Mouse (Mus musculus) hindbrain, embryonic 11.5 days (tissue): ENCODE results near the gene Wipf1. TPM values are rescaled to one million over a fixed set of nuclear protein-coding genes. Genes with fewer than 3 reads are reported as not detected.
A peak's percentile ranks its signal among the peaks of the same experiment; 100 is the strongest.

Experiments
- ATAC-seq: fragments of 200-750 bp; cut with Nextera tagmentation; 2 replicates; pipeline ENCODE4 v1.8.0; 2017; ENCODE audit warnings: mild to moderate bottlenecking, moderate TSS enrichment, moderate library complexity; ENCODE audit not compliant: low FRiP score
- DNase-seq: peaks from one replicate; pipeline ENCODE4 v3.0.0-alpha.2; 2015; ENCODE audit warnings: low spot score
- H3K27ac ChIP-seq: fragments of 300-500 bp; sonication (generic); 2 replicates; pipeline ENCODE4 v1.5.1; 2014; ENCODE audit warnings: mild to moderate bottlenecking, low read depth, low read length
- H3K27me3 ChIP-seq: fragments of 300-500 bp; sonication (generic); 2 replicates; pipeline ENCODE4 v1.6.1; 2014; ENCODE audit warnings: mild to moderate bottlenecking, low read length, moderate library complexity, mixed read lengths; ENCODE audit not compliant: control insufficient read depth, insufficient read depth
- H3K36me3 ChIP-seq: fragments of 300-500 bp; sonication (generic); 2 replicates; pipeline ENCODE4 v1.6.1; 2014; ENCODE audit warnings: mild to moderate bottlenecking, low read length, moderate library complexity, mixed read lengths; ENCODE audit not compliant: control insufficient read depth, insufficient read depth
- H3K4me1 ChIP-seq: fragments of 300-500 bp; sonication (generic); replicated peaks from 2 replicates; pipeline ENCODE4 v1.6.1; 2014; ENCODE audit warnings: low read length, mixed read lengths; ENCODE audit not compliant: control insufficient read depth, insufficient read depth
- H3K4me2 ChIP-seq: fragments of 300-500 bp; sonication (generic); replicated peaks from 2 replicates; pipeline ENCODE4 v1.6.1; 2014; ENCODE audit warnings: mild to moderate bottlenecking, low read depth, low read length
- H3K4me3 ChIP-seq: fragments of 300-500 bp; sonication (generic); 2 replicates; pipeline ENCODE4 v1.5.1; 2014; ENCODE audit warnings: low read depth, low read length
- H3K9ac ChIP-seq: fragments of 300-500 bp; sonication (generic); 2 replicates; pipeline ENCODE4 v1.6.1; 2014; ENCODE audit warnings: low read depth, low read length
- H3K9me3 ChIP-seq: fragments of 300-500 bp; sonication (generic); 2 replicates; pipeline ENCODE4 v1.6.1; 2016; ENCODE audit warnings: low read length; ENCODE audit not compliant: control insufficient read depth
- WGBS: fragments of 180-500 bp; shearing (Covaris S2); extraction: QIAGEN DNeasy Blood & Tissue Kit; methylation state at CpG from one replicate; pipeline ENCODE4 v1.1.7; 2014; 5-methylcytosine and 5-hydroxymethylcytosine counted together
- polyA plus RNA-seq: library from polyadenylated mRNA; unstranded; fragments of >200 nt; fragmentation: Nextera tagmentation; extraction: Ambion mirVana; gene quantifications from 2 replicates; pipeline ENCODE4 v1.2.1, GENCODE M21; 2014

Gene Wipf1
- polyA plus RNA-seq, 1 experiment from 2014 or later: 9.7 TPM

DNA sequence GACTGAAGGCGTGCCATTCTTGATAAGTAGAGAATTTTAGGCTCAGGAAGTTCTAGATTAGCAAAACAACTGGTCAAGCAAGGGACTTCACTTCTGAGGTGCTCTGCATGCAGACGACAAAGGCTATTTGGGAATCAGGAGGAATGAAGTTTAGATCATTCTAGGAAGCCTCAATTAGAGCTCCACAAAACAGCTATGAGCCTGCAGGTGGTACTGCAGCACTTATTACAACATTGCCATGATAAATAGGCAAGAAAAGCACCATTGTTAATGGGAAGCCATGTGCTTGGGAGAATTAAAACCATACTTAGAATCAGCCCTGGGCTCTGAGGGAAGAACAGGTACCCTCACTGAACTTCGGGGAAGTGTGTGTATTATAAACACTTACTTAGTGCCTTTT lies 36.0 kb downstream of the Wipf1 start:
- 76% methylated on average over 3 of the region's 3 CpGs for WGBS
- H3K36me3 ChIP-seq: no peaks in the 10 kb centered on the region
- no peak overlapping the region for H3K9ac ChIP-seq
- ATAC-seq (no peak), DNase-seq (no peak)
- H3K4me1 ChIP-seq: no peaks in the 10 kb centered on the region
- no peak overlapping the region for H3K27ac ChIP-seq
- H3K4me3 ChIP-seq: no peak overlapping the region
- H3K4me2 ChIP-seq: no peak overlapping the region
- H3K27me3 ChIP-seq: no peaks in the 10 kb centered on the region
- H3K9me3 ChIP-seq: no peaks in the 10 kb centered on the region

DNA sequence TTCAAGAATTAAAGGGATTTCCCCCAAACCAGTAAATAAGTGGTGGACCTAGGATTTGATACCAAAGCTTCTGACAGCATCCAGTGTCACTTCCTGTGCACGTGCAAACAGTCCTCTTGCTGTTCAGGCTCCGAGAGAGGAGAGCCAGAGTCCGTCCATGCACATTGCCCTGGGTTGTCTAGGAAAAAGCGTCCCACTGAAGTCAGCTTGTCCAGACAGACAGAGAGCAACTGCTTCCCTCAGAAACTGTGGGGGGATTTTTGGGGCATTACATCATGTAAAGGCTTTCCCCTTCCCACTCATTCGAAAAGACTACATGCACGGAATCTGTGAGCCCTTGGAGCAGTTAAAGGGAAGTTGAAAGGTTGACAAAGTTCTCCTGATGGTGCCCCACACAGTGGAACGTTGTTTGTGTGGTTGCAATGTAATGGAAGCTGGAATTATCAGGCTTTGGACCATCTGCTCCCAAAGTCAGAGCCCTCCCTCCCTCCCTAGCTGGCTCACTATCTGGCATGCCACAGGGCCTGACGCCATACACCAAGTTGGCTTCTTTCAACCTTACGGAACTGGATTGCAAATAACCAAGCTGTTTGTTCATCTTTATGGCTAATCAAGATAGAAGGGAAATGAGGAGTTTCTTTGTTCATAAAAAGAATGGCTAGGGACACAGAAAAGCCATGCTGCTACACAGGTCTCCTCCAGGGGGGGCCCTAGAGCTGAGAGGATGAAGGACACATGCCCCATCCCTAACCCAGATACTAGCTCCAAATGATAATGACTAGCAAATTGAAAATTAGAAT lies 37.9 kb downstream of the Wipf1 start:
- Histone ChIP-seq H3K36me3 (no peaks in the 10 kb centered on the region), H3K4me3 (no peak overlapping the region), H3K9ac (no peak overlapping the region), H3K4me2 (no peak overlapping the region), H3K27me3 (no peaks in the 10 kb centered on the region), H3K9me3 (no peaks in the 10 kb centered on the region), H3K4me1 (no peaks in the 10 kb centered on the region), H3K27ac (no peak overlapping the region)
- DNase-seq (peak; percentile 52), ATAC-seq (no peak)
- 69% methylated on average over 9 of the region's 9 CpGs for WGBS

DNA sequence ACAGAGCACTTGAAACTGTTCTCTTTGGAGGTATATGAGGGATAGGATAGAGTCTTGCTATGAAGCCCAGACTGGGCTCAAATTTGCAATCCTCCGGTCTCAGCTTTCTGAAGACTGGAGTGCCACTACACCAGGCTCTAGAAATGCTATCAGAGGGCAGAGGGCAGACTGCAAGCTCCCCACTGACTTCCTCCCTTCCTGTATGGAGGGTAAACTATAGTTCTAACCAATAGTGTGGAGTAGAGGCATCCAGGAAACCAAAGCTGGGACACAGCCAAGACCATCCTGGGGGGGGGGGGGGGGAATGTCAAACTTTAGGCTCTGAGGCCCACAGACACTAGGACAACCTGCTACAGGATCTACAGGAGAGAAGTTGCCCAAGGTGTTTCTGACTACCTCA lies 39.1 kb downstream of the Wipf1 start:
- H3K9me3 ChIP-seq: no peaks in the 10 kb centered on the region
- no peaks in the 10 kb centered on the region for H3K36me3 ChIP-seq
- H3K9ac ChIP-seq: no peak overlapping the region
- DNase-seq (no peak), ATAC-seq (no peak)
- H3K27ac ChIP-seq: no peak overlapping the region
- no peak overlapping the region for H3K4me2 ChIP-seq
- no peak overlapping the region for H3K4me3 ChIP-seq
- no peaks in the 10 kb centered on the region for H3K27me3 ChIP-seq
- 83% methylated on average over 1 of the region's 1 CpGs for WGBS
- H3K4me1 ChIP-seq: no peaks in the 10 kb centered on the region

DNA sequence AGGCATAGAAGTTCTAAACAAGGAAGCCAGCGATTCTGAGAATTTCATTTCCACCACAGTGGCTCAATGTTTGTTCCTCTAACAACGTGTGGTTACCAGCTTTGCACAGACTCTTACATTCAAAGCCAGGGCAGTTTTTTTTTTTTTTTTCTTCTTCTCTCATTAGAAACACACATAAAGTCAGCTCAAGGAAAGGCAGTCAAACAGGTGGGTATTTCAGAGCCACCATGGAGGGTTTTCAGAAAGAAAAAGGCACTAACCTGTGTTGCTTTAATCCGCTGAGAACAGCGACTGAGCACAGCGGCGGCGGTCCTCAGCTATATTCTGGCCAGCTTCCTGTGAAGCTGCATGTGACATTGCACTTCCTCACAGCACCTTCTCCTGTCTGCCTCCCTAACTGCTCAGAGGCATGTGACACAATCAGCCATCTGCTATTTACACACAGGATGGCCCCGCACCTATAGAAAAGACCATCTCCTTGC lies 43.4 kb downstream of the Wipf1 start:
- no peak overlapping the region for H3K27ac ChIP-seq
- no peak for ATAC-seq
- 87% methylated on average over 8 of the region's 8 CpGs for WGBS

DNA sequence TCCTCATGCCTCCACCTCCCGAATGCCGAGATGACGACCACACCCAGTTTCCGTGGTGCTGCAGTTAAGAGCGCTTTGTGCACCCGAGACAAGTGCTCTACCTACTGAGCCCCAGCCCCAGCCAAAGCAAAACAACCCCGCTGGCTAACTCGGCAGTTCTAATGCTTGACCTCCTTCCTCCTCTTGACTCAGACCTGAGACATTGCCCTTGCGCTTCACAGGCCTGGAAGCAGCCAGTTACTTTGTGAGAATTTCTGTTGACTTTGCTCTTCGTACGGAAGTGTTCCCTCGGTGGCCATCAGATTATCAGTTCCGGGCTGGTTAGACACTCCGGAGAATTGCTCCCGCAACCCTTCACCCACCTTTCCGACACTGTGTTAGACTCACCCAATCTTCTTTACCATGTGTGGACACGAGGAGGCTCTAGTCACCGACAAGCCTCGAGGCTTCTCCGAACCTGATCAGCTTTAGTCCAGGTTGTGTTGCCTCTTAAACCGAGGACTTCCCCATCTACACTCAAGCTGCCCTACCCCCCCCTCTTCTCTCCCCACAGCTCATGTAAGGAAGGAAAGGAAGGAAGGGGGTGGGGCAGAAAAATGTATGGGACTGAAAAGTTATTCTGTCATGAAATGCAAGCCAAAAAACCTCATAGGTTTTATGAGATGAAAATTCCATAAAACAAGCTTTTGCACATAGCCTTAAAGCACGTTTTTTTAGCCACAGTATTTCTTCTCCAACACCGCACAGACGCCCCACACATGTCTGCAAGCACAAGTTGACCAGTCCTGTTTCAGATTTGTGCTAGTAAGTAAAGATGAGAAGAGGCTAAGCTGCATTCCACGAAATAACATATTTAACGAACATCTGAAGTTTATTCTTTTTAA lies 44.1 kb downstream of the Wipf1 start:
- H3K36me3 ChIP-seq: no peaks in the 10 kb centered on the region
- no peak overlapping the region for H3K4me3 ChIP-seq
- no peaks in the 10 kb centered on the region for H3K4me1 ChIP-seq
- ATAC-seq: no peak
- no peak overlapping the region for H3K9ac ChIP-seq
- WGBS: 77% methylated on average over 26 of the region's 26 CpGs
- H3K27me3 ChIP-seq: no peaks in the 10 kb centered on the region
- no peak for DNase-seq
- H3K27ac ChIP-seq: no peak overlapping the region
- H3K9me3 ChIP-seq: no peaks in the 10 kb centered on the region
- H3K4me2 ChIP-seq: no peak overlapping the region

More for the DNA sequence above, 43.4 kb downstream of the Wipf1 start:
- Histone ChIP-seq H3K36me3 (no peaks in the 10 kb centered on the region), H3K4me3 (no peak overlapping the region), H3K4me2 (no peak overlapping the region), H3K27me3 (no peaks in the 10 kb centered on the region), H3K4me1 (no peaks in the 10 kb centered on the region), H3K9ac (no peak overlapping the region), H3K9me3 (no peaks in the 10 kb centered on the region)
- DNase-seq: no peak

DNA sequence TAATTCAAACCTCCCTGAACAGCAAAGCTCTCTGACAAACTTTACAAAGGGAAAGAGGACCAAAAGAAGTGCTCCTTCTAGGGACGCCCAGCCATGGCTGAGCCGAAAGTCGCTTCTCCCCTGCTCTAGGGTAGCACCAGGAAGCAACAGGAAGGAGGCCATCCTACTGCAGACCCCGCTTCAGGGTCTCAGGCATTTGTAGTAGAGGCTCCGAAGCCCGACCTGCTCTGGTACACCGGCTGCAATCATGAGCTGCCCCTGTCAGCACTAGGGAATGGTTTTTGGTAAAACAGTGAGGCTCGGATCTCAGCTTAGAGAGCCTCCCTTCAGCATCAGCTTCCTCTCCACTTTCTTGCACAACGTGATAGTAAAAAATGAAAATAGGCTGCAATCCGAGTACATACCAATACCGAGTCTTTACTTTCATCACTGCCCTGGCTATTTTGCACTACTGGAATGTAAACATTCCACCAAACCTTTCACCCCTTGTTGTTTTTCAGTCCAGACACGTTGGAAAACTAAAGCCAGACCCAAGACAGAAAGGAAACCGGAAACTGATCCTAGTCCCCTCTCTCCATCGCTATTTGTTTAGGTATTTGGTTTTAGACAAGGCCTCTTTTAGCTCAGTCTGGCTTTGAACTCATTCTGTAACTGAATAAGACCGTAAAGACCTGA lies 44.8 kb downstream of the Wipf1 start:
- Histone ChIP-seq H3K4me2 (no peak overlapping the region), H3K27ac (no peak overlapping the region), H3K27me3 (no peaks in the 10 kb centered on the region), H3K4me3 (no peak overlapping the region), H3K9ac (no peak overlapping the region), H3K9me3 (no peaks in the 10 kb centered on the region), H3K4me1 (no peaks in the 10 kb centered on the region), H3K36me3 (no peaks in the 10 kb centered on the region)
- WGBS: 52% methylated on average over 15 of the region's 15 CpGs
- no peak for ATAC-seq
- no peak for DNase-seq

DNA sequence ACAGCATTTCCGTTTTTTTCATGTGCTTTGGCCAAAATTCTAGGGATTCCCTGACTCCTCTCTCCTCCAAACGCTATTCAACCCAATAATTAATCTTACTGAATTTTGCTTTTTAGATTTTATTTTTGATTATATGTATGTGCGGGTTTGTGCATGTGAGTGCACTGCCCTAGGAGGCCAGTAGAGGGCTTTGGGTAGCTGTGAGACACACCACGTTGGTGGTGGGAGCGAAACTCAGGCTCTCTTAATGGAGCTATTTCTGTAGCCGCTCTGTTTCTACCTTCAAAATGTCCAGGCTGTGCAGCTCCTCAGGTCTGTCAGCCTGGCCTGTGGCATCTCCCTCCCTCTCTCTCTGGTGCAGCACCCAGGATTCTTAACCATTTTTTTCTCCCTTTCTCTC lies 50.7 kb downstream of the Wipf1 start:
- WGBS: 92% methylated on average over 6 of the region's 6 CpGs
- Histone ChIP-seq H3K27ac (no peak overlapping the region), H3K9me3 (no peaks in the 10 kb centered on the region), H3K4me2 (no peak overlapping the region), H3K4me3 (no peak overlapping the region), H3K27me3 (no peaks in the 10 kb centered on the region), H3K36me3 (no peaks in the 10 kb centered on the region), H3K4me1 (no peaks in the 10 kb centered on the region), H3K9ac (no peak overlapping the region)
- ATAC-seq (no peak), DNase-seq (no peak)

DNA sequence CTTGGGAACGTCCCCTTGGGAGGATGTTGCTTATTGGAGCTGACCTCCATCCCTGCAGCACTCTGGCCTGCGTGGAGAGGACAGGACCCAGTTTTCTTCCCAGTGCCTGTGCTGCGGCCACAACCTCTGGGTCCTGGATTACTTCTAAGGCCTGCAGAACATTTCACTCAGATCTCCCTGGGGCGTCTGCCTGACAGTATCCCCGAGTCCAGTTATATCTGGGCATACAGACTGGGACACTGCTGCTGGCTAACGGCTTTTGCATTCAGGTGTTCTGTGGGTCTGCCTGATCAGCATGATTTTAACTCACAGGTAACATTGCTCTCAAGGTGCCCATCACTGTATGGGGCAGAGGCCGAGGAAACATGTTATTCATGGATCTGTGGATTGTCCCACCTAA lies 52.0 kb downstream of the Wipf1 start:
- Histone ChIP-seq H3K36me3 (no peaks in the 10 kb centered on the region), H3K9ac (no peak overlapping the region), H3K27me3 (no peaks in the 10 kb centered on the region), H3K27ac (no peak overlapping the region), H3K4me3 (no peak overlapping the region), H3K9me3 (no peaks in the 10 kb centered on the region), H3K4me2 (no peak overlapping the region), H3K4me1 (no peaks in the 10 kb centered on the region)
- ATAC-seq (no peak), DNase-seq (no peak)
- WGBS: 82% methylated on average over 7 of the region's 7 CpGs
